Mouse (Mus musculus): ENCODE results near the gene Otulin. TPM values are rescaled to one million over a fixed set of nuclear protein-coding genes. Genes with fewer than 3 reads are reported as not detected.

Gene Otulin
- total RNA-seq, 2 experiments from 2014 or later: 18.8 to 21.4 TPM

GRCm38 (mm10) chr15:27604558-27604957, 25.9 kb downstream of the Otulin start:
- DNase-seq (ENCODE audit: extremely low spot score in 1 of 2, low spot score in 2 of 2): no peak

GRCm38 (mm10) chr15:27600524-27600923, 30.0 kb downstream of the Otulin start:
- no peak overlapping the region for H3K27ac ChIP-seq
- DNase-seq (ENCODE audit: extremely low spot score in 1 of 2, low spot score in 2 of 2): no peak
- intact Hi-C loops (cut with DNase I): no loop called here
- no peak overlapping the region for H3K4me3 ChIP-seq
- TF ChIP-seq CTCF (IDR thresholded peaks at IDR 0.05): no peak

More at GRCm38 (mm10) chr15:27604558-27604957, 25.9 kb downstream of the Otulin start:
- no peak overlapping the region for H3K27ac ChIP-seq
- intact Hi-C loops (cut with DNase I): no loop called here
- no peak for TF ChIP-seq CTCF (IDR thresholded peaks at IDR 0.05)
- H3K4me3 ChIP-seq: no peak overlapping the region

GRCm38 (mm10) chr15:27598786-27599385, 31.6 kb downstream of the Otulin start:
- DNase-seq (ENCODE audit: extremely low spot score in 1 of 2, low spot score in 2 of 2): no peak
- intact Hi-C loops (cut with DNase I): no loop called here
- Histone ChIP-seq H3K27ac (no peak overlapping the region; the same call in 1 of the 2 replicates), H3K4me3 (no peak overlapping the region)
- TF ChIP-seq CTCF (IDR thresholded peaks at IDR 0.05): no peak

- H3K27ac ChIP-seq: peak overlapping the region; percentile 93
- H3K4me3 ChIP-seq: no peak overlapping the region
- intact Hi-C loops (cut with DNase I): no loop called here
- TF ChIP-seq CTCF (IDR thresholded peaks at IDR 0.05): no peak
- DNase-seq (ENCODE audit: extremely low spot score in 1 of 2, low spot score in 2 of 2): no peak
These were observed 33.0 kb downstream of the Otulin start for GRCm38 (mm10) chr15:27597516-27597915.

- intact Hi-C loops (cut with DNase I): no loop called here
- no peak for DNase-seq (ENCODE audit: extremely low spot score in 1 of 2, low spot score in 2 of 2)
- Histone ChIP-seq H3K4me3 (no peak overlapping the region), H3K27ac (peak overlapping the region; percentile 93)
- TF ChIP-seq CTCF (IDR thresholded peaks at IDR 0.05): peak; percentile 46
These were observed 33.9 kb downstream of the Otulin start for GRCm38 (mm10) chr15:27596463-27597140.

- intact Hi-C loops (cut with DNase I): no loop called here
- no peak overlapping the region for H3K4me3 ChIP-seq
- peak overlapping the region; percentile 93 for H3K27ac ChIP-seq
- TF ChIP-seq CTCF (IDR thresholded peaks at IDR 0.05): no peak
- no peak for DNase-seq (ENCODE audit: extremely low spot score in 1 of 2, low spot score in 2 of 2)
These were observed 34.9 kb downstream of the Otulin start for GRCm38 (mm10) chr15:27595560-27595959.

DNA sequence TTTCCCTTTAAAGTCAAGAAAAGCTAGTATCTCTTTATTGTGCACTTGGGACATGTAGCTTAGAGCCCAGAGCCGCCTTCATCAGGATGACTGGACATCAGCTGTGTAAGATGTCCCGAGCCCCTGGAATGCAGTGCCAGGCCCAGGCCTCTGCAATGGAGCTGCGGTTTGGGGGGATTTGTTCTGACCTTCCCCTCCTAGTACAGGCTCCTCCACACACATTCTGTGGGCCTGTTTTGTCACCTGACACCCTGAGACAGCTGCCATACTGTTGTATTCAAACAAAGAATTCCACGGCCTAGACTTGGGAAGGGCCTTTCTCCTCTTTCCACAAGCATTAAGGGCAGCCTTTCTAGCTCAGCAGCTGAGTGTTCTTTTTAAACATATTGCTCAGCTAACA, 35.5 kb downstream of the Otulin start:
- H3K27ac ChIP-seq: peak overlapping the region; percentile 93
- no peak for TF ChIP-seq CTCF (IDR thresholded peaks at IDR 0.05)
- DNase-seq (ENCODE audit: extremely low spot score in 1 of 2, low spot score in 2 of 2): no peak
- H3K4me3 ChIP-seq: no peak overlapping the region
- intact Hi-C loops (cut with DNase I): no loop called here

DNA sequence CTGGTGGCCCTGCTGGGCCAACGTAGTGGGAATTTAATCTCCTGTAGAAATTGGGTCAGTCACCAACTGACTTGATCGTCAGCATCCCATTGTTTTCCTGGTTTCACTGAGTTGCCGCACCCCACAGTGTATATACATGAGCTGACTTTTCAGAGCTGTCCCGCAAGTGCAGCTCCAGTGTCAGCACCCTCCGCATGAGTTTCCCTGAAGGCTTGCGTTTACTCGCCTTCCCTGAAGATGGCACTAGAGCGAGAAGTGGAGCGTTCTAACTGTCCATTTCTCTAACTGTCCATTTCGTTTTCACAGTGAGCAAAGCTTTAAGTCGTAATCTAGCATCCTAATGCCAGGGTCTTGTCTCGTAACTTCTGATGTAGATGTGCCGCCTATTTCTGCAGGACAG, 36.8 kb downstream of the Otulin start:
- Histone ChIP-seq H3K27ac (peak overlapping the region; percentile 65), H3K4me3 (no peak overlapping the region)
- TF ChIP-seq CTCF (IDR thresholded peaks at IDR 0.05): peak; percentile 61
- intact Hi-C loops (cut with DNase I): loop anchor here (1.0 kb wide), 2 partner anchors 31 to 127 kb away; partner anchors contain the start of gene Ank
- peak in 1 of 2 experiments; percentile 51 for DNase-seq (ENCODE audit: extremely low spot score in 1 of 2, low spot score in 2 of 2)

DNA sequence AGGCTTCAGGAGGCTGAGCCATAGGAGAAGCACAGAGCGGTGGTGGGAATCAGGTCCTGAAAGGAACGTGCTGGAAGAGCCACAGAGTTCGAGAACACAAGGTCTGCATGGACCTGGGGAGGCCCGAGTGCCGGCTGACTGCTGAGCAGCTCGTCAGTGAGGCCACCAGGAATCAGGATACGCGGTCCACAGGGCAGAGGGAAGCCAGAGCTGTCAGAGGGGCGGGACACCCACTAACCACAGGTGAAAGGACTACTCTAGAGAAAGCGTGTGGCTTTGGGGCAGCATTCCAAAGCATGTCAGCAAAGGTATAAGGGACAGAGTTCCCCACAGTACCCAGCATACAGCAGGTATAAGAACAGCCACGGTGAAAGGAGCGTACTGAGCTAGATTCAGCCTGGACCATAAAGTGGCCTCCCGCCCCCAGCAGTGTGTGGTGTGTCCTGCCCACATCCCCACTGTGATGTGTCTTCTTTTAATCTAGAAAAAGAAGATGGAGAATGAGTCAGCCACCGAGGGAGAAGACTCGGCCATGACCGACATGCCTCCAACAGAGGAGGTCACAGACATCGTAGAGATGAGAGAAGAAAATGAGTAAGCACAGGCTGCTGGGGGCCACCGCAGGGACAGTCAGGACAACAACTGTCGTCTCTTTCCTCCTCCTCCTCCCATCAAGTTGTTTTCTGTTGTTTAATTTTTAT, 37.7 kb downstream of the Otulin start:
- no peak for TF ChIP-seq CTCF (IDR thresholded peaks at IDR 0.05)
- intact Hi-C loops (cut with DNase I): loop anchor here (1.0 kb wide), 2 partner anchors 30 to 126 kb away; partner anchors contain the start of gene Ank
- peak in 1 of 2 experiments; percentile 47 for DNase-seq (ENCODE audit: extremely low spot score in 1 of 2, low spot score in 2 of 2)
- peak overlapping the region; percentile 65 for H3K27ac ChIP-seq
- no peak overlapping the region for H3K4me3 ChIP-seq

GRCm38 (mm10) chr15:27590812-27591211, 39.7 kb downstream of the Otulin start:
- Histone ChIP-seq H3K27ac (peak overlapping the region; percentile 25), H3K4me3 (no peak overlapping the region)
- no peak for TF ChIP-seq CTCF (IDR thresholded peaks at IDR 0.05)
- DNase-seq (ENCODE audit: extremely low spot score in 1 of 2, low spot score in 2 of 2): no peak
- intact Hi-C loops (cut with DNase I): no loop called here

DNA sequence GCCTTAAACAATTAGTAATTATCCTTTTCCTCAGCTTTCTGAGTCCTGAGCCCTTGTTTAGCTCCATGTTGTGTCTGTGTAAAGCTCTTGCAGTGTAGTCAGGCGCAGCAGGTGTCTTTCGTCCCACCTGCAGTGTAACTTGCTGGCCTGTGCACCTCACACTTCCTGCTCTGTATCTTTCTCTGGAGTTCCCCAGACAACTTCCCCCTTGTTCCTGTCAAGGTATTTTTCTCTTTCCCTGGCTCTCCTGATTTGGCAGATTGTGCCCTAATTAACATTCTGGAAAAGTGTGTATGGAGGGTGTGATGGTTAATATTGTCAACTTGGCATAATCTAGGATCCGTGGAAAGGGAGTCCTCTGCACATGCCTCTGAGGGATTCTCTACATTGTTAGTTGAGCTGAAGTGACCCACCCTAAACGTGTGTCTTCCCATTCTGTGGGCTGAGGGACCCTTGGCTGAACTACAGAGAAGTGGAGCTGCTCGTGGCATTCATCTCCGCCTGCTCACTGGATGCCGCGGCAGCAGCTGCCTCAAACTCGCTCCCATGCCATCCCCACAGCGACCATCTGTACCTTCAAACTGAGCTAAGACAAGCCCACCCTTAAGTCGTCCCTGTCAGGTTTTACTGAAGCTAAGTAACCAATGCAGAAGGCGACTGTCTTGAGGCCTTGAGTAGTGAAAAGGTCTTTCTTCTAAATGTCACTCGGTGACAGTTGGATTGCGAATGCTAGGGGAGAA, 42.2 kb downstream of the Otulin start:
- no peak for TF ChIP-seq CTCF (IDR thresholded peaks at IDR 0.05)
- H3K27ac ChIP-seq: peak overlapping the region; percentile 60; the same call in 1 of the 2 replicates
- intact Hi-C loops (cut with DNase I): no loop called here
- no peak overlapping the region for H3K4me3 ChIP-seq
- DNase-seq (ENCODE audit: extremely low spot score in 1 of 2, low spot score in 2 of 2): no peak
